Mouse (Mus musculus): ENCODE measurements around the gene Nomo1.

DNA sequence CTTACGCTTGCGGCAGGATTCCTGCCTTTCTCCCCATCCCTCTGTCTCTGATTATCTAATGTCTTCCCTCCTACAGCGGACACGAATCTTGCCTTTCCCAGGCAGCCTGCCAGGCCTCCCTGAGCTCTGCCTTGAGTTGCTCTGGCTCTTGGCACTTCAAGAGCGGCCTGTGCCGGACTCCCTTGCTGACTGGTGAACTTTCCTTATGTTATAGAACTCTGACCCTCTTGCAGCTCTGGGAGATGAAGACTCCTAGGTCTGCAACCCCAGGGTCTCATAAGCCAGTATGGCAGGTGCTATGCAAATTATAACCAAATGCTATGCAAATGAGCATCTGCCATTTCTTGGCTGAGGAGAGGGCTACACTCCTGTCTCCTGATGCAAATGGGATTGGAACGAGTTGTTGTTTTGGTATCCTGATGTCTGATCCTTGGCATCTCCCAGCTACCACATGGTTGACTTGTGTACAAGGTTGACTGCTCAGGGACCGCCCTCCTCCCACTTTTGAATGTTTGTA is 69.6 kb downstream of the Nomo1 start:
- TF ChIP-seq CTCF (IDR thresholded peaks at IDR 0.05; ENCODE audit: control insufficient read depth, insufficient read depth, low read length): no peak
- TF ChIP-seq POLR2A (IDR thresholded peaks at IDR 0.05; ENCODE audit: borderline replicate concordance, control insufficient read depth, low read depth, low read length): no peak

All from bone marrow, adult 2 months (tissue).